Mouse (Mus musculus) right cerebral cortex, postnatal 4 days (tissue): ENCODE results near the gene Cdc42bpb.

Experiments used
- DNase-seq: peaks from one replicate; pipeline ENCODE4 v3.0.0-alpha.2; 2022

Gene Cdc42bpb

GRCm38 (mm10) chr12:111275150-111275841, 102.2 kb downstream of the Cdc42bpb start:
- DNase-seq: peak; percentile 37

- DNase-seq: peak; percentile 66
Observed at GRCm38 (mm10) chr12:111274447-111275149, 102.9 kb downstream of the Cdc42bpb start.

GRCm38 (mm10) chr12:111274006-111274405, 103.5 kb downstream of the Cdc42bpb start:
- no peak for DNase-seq

- DNase-seq: peak; percentile 86
Observed at GRCm38 (mm10) chr12:111272420-111272819, 105.1 kb downstream of the Cdc42bpb start.

GRCm38 (mm10) chr12:111271966-111272365, 105.6 kb downstream of the Cdc42bpb start:
- DNase-seq: no peak

GRCm38 (mm10) chr12:111271406-111271805, 106.1 kb downstream of the Cdc42bpb start:
- DNase-seq: no peak

GRCm38 (mm10) chr12:111270629-111271277, 106.8 kb downstream of the Cdc42bpb start, which contains the start of gene Amn:
Gene Amn, plus strand, starts transcription at chr12:111271095.
- DNase-seq: no peak

- DNase-seq: no peak
Observed at GRCm38 (mm10) chr12:111267673-111268325, 109.7 kb downstream of the Cdc42bpb start.

- DNase-seq: no peak
Observed at GRCm38 (mm10) chr12:111266592-111266991, 110.9 kb downstream of the Cdc42bpb start.

- DNase-seq: no peak
Observed at GRCm38 (mm10) chr12:111265212-111265611, 112.3 kb downstream of the Cdc42bpb start.

- DNase-seq: no peak
Observed at GRCm38 (mm10) chr12:111263650-111264049, 113.9 kb downstream of the Cdc42bpb start.

GRCm38 (mm10) chr12:111251227-111251626, 126.3 kb downstream of the Cdc42bpb start:
- no peak for DNase-seq

- DNase-seq: no peak
Observed at GRCm38 (mm10) chr12:111250116-111250515, 127.4 kb downstream of the Cdc42bpb start.

GRCm38 (mm10) chr12:111249095-111249494, 128.4 kb downstream of the Cdc42bpb start:
- DNase-seq: no peak

GRCm38 (mm10) chr12:111246808-111247464, 130.6 kb downstream of the Cdc42bpb start:
- no peak for DNase-seq

- DNase-seq: no peak
Observed at GRCm38 (mm10) chr12:111245070-111245469, 132.4 kb downstream of the Cdc42bpb start.

GRCm38 (mm10) chr12:111243733-111244132, 133.8 kb downstream of the Cdc42bpb start:
- no peak for DNase-seq
